Mouse (Mus musculus): ENCODE measurements around the gene Gm44790.

Gene Gm44790

DNA sequence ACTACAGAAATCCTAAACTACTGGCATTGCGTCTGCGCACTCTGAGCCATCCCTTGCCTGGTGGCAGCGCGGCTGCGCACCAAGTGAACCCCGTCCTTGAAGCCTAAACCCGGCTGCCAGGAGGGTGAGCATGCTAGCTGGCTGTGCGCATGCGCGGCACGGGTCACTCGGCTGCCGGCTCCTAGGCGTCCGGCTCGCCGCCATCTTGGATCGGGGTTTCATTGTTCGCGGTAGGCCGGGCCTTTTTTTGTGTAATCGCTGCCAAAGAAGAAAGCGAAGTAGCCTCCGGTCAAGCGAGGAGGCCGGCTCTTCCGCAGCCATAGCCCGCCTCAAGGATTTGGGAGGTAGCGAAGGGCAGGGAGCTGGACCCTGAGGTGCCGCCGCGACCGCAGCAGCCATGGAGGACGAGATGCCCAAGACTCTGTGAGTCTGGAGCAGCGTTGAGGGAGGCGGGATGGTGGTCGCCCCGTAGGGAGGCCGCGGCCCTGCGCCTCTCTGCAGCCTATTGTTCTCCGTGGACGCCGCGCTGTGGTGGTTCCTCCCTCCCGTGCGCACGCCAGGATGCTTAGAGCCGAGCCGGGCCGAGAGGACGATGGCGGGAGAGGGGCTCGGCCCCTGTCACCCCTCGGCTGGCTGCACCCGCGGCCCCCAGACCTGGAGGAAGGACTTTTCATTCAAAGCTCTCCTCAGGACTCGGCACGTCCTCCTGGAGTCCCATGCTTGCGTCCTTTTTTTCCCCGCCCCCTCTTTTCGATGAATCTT, 22.2 kb upstream of the Gm44790 start, which contains the start of gene Tia1:
Tia1 (plus strand) TSS at position 120 of the 762 bp plus-strand sequence.
- peak; percentile 90 for DNase-seq (ENCODE audit: extremely low read depth, low read depth)

DNA sequence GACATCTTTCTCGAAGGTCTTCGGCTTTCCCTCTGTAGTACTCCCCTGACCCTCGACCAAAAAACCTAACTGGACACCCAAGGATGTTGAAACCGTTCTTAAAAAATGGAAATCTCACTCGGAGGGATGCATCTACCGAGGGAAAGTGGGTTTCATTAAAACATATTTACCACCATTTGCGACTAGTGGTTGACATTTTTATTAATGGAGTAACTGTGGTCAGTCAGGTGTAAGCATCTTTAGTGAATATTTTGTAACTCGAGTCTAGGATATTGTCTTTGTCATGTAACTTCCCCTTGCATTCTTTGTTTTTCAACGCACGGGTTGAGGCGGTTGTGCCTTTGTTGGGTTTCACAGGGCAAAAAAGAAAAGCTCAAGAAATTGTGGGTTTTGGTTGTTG, 21.5 kb upstream of the Gm44790 start:
- DNase-seq (ENCODE audit: extremely low read depth, low read depth), result no peak

DNA sequence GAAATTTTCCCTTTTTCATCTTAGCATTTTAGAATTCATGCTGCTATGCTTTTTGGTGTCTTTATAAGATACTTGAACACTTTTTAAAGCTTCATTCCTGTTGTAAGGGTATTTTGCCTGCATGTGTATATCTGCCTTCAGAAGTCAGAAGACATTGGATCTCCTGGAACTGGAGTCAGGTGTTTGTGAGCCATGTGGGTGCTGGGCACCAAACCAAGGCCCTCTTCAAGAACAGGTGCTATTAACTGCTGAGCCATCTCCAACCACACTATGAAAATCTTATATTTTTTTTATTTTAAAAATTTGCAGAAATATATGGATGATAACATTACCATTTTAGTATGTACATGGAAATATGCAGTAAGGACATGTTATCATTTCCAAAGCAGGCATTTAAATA, 20.2 kb upstream of the Gm44790 start:
- DNase-seq (ENCODE audit: extremely low read depth, low read depth), result no peak

DNA sequence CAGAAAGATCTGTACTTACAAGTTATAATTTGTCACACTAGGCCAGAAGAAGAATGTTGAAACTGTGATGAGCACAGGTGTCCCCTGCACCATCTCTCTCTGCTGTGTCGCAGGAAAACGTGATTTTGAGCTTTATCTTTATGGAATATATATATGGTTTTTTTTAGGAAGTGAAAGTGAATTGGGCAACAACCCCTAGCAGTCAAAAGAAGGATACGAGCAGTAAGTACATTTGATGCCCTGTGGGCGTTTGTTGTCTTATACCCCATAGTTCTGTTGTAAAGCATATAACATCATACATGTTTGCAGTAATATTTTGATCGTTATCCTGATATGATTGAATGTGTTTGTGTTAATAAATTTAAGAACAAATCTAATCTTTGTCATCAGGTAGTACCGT, 7.7 kb upstream of the Gm44790 start:
- DNase-seq (ENCODE audit: extremely low read depth, low read depth), result no peak

DNA sequence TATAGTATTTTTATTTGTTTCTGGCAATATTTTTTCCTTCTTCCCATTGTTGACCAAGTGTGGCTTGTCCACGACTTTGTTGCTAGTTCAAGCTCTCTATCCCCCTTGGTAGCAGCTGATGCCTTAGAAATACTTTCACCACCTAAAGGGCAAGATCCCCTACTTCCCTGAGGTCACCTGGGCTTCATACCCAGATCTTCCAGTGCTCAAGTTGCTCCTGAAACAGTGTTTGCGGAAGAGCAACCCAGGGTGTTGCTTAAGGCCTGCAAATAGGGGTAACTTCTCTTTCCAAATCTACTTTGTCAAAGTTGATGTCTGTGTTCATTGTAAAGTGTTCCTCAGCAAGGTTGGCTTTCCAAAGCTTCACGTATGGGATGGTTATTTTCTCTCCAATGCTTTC, 7.2 kb upstream of the Gm44790 start:
- DNase-seq (ENCODE audit: extremely low read depth, low read depth), result no peak

DNA sequence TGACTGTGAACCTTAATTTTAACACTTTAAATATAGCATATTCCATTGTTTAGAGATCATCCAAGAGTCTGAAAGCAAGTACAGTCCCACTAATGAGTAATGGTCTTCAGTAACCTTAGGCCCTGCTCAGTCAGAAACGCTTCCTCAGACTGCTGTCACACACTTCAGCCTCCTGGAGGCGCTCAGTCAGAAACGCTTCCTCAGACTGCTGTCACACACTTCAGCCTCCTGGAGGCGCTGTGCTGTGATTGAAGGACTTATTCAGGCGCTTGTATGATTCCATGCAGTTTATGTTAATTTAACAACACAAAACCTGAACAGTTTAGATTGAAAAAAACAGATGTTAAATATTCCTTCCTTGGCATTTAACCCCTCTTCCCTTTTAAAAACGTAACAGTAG, 6.0 kb upstream of the Gm44790 start:
- DNase-seq (ENCODE audit: extremely low read depth, low read depth), result peak; percentile 32

DNA sequence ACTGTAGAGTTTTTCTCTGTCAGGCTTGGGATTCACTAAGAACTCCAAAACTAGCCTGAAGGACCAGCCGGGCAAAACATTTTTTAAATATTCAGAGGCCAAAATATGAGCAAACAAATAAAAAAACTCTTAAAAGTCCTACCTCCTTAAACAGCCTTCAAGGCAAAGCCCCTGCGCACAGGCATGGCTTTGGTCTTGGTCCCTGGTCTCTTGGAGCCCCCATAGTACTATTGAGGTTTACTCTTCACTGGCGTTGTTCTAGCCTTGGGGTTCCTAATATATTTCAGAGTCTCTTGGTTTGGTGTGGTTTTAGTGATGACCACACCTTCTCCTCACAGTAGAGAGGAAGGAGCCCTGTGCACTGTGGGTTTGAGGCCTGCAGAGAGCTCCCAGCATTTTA, 5.1 kb downstream of the Gm44790 start:
- DNase-seq (ENCODE audit: extremely low read depth, low read depth), result no peak

DNA sequence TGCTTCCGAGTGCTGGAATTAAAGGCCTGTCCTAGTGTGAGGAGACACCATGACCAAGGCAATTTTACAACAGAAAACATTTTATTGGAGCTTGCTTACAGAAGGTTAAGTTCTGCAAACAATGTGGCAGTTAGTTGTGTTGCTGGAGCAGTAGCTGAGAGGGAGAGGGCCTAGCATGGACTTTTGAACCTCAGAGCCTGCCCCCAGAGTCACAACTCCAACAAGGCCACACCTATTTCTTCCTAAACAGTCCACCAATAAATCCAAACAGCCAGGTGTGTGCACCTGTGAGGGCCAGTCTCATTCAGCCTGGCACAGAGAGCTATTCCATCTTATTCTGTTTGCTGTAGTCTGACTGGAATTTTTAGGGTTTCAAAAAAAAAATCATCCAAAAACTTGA, 7.2 kb downstream of the Gm44790 start:
- DNase-seq (ENCODE audit: extremely low read depth, low read depth), result no peak

DNA sequence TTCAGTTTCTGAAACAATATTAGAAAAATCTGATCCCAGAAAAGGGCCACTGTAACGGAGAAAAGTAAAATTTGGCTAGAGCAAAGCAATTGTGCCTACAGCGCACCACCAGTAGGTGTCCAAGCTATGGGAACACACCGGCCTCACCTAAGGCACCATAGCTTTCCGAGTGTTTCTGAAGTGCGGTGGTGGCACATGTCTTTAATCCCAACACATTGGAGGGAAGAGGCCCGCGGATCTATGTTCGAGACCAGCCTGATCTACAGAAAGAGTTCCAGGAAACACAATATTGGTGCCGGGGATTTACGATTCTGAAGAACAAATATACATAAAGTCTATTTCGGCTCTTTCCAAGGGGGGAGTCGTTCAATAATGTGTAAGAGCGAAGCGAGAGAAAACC, 11.3 kb downstream of the Gm44790 start:
- peak; percentile 24 for DNase-seq (ENCODE audit: extremely low read depth, low read depth)

DNA sequence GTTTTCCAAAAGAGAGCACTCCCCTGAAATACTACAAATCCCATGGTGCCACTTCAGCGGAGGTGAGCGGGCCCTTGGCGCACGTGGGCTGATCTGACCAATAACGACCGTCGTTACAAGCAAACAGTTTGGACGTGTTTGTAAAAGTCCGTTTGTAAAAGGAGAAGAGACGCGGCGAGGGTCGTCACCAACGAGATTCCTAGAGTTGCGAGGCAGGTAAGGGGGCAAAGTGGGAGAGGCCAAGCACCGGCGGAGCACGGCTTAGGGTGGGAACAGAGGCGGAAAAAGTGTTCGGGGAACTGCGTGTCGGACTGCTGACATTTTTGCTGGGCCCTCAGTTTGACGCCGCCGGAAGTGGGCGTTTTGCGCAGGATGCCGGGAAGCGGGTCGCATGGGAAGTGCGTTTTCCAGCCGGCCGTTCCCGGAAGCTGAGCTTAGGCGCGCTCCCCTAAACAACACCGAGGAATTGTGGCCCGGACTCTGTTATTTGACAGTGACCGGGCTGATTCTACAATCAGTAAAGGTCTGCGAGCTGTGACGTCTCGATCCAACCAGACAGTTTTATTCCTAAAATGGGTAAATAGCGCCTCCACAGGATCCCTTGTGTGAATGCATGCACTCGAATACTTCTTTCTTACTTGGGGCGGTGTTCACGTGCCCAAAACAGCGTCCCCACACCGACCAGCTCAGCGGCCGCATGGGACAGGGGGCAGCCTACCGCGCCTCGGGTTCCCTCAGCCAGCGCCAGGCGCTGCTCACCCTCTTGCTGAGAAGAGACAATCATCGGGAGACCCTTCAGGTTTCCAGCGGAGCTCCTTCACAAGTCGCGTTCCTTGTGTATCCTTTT, 12.0 kb downstream of the Gm44790 start, which contains the start of gene C87436:
C87436 (plus strand) TSS at position 103 of the 847 bp plus-strand sequence.
- peak; percentile 93 for DNase-seq (ENCODE audit: extremely low read depth, low read depth)

DNA sequence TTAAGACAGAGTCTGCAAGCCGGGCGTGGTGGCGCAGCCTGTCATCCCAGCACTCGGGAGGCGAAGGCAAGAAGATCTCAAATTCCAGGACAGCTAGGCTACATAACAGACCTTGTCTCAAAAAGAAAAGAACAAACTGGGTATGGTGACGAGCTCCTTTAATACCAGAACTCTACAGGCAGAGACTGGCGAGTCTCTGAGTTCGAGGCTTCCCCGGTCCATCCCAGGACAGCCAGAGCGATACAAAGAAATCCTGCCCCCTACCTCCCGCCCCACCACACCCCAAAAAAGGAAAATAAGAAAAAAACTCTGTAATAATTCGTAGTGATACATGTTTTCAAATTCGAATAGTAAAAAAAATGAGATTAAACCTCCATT, 12.7 kb downstream of the Gm44790 start:
- peak; percentile 13 for DNase-seq (ENCODE audit: extremely low read depth, low read depth)

DNA sequence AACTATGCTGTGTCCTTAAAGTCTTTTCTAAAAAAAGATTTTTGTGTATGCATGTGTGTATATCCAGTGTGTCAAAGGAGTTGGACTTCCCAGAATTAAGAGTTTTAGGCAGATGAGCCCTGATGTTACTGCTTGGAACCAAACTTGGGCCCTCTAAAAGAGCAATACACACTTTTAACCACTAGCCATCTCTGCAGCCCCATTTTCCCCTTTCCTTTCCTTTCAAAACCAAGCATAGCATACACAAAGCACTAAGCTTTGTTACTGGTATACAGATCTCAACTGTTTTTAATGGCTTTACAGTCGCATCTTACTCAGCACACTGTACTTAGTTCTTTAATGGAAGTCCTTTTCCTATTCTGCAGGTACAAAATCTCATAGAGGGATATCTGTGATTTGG, 13.1 kb downstream of the Gm44790 start:
- peak; percentile 7 for DNase-seq (ENCODE audit: extremely low read depth, low read depth)

DNA sequence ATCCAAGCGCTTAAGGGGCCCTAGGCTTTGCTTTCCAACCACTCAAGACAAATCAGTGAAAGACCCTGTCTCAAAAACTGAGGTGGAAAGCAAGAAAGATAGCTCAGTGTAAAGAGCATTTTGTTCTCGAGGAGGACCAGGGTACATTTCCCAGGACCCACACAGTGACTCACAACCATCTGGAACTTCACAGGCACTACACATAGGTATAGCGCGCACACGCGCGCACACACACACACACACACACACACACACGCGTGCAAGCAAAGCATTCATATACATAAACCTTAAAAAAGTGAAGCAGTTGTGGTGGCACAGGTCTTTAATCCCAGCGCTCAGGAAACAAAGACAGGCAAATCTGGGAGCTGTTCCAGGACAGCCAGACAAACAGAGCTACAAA, 15.1 kb downstream of the Gm44790 start:
- DNase-seq (ENCODE audit: extremely low read depth, low read depth), result no peak

DNA sequence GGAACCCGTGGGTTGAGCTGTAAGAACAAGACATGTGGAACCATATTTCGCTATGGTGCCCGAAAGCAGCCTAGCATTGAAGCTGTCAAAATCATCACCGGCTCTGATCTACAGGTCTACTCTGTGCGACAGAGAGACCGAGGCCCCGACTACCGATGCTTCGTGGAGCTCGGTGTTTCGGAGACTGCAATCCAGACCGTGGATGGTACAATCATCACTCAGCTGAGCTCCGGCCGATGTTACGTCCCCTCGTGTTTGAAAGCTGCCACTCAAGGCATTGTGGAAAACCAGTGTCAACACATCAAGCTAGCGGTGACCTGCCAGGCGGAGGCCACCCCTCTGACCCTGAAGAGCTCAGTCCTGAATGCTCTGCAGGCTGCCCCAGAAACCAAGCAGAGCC, 19.1 kb downstream of the Gm44790 start:
- no peak for DNase-seq (ENCODE audit: extremely low read depth, low read depth)

DNA sequence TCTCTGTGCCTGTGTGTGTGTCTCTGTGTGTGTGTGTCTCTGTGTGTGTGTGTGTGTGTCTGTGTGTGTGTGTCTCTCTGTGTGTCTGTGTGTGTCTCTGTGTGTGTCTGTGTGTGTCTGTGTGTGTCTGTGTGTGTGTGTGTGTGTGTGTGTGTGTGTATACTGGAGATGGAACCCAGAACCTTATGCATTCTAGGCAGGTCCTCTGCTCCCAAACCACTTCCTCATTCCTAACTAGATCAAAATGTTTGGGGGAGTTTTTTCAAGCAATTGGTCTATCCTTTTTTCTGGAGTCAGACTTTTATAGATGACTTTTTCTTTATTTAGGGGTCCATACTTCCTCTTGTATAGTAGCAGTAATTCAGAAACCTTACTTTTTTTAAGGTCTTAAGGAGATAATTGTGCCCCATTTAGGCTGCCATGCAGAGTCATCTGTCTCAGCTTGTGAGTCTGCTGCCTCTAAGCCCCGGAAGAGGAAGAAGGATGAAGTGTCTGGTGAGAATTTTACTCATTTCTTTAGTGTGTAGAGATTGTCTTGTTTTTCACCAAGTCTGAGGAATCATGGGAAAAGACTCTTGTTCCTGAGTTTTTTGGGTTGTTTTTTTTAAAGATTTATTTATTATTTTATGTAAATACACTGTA, 20.6 kb downstream of the Gm44790 start:
- peak; percentile 62 for DNase-seq (ENCODE audit: extremely low read depth, low read depth)

DNA sequence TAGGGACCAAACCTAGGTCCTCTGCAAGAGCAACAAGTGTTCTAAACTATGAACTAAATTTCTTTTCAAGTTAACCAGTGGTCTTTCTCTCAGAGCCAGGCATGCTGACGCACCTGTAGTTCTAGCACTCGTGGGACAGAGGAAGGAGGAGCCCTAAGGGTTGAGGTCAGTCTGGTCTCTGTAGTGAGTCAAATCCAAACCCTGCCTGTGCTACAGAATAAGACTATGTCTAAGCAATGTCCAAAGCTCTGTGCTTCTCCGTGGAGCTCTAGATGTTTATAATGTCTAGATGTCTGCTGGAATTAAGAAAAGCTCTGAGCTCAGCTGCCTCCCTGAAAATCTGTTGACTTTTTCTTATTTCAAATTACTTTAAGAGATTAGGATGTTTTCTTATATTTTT, 30.3 kb downstream of the Gm44790 start:
- DNase-seq (ENCODE audit: extremely low read depth, low read depth), result no peak

DNA sequence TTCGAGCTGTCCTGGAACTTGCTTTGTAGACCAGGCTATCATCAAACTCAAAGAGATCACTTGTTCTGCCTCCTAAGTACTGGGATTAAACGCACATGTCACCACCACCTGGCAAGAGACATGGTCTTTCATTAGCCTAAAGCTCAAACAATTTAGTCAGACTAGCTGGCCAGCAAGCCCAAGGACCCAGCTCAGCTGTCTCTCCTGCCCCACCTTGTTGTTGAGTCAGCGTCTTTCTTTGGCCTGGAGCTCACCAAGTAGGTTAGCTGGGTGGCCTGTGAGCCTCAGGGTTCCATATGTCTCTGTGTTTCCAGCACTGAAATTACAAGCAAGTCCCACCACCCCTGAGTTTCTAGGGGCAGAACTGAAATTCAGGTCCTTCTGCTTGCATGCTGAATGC, 36.6 kb downstream of the Gm44790 start:
- DNase-seq (ENCODE audit: extremely low read depth, low read depth), result no peak

DNA sequence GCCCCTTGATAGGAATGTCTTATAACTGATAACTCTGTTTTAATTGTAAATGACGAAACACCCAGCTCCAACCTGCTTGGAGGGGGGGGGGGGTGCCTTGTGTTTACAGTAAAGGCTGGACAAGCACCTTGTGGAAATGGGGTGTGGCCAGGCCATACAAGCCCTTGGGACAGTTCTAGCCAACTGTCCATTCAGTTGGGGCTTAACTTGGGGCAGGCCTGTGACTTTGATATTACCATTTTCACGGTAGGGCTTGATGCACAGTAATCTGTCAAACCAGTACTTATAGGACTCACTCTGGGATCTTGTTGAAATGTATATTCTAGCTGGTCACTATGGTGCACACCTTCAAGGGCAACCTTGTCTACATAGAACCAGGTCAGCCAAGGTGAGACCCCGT, 44.9 kb downstream of the Gm44790 start:
- no peak for DNase-seq (ENCODE audit: extremely low read depth, low read depth)

DNA sequence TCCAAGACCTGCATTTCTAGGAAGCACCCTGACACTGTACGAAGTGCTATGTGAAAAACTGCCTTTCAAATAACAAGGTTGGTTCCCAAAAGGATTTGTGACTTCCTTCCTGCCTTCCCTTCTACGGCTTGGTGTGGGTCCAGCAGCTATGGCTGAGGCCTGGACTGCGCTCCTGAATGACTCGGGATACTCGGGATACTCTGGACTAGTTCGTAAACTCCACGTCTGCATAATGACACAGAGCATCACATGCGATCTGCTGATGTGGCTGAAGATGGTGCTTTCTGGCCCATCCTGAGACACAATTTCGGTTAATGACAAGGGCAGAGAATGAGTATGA, 45.3 kb downstream of the Gm44790 start:
- no peak for DNase-seq (ENCODE audit: extremely low read depth, low read depth)

DNA sequence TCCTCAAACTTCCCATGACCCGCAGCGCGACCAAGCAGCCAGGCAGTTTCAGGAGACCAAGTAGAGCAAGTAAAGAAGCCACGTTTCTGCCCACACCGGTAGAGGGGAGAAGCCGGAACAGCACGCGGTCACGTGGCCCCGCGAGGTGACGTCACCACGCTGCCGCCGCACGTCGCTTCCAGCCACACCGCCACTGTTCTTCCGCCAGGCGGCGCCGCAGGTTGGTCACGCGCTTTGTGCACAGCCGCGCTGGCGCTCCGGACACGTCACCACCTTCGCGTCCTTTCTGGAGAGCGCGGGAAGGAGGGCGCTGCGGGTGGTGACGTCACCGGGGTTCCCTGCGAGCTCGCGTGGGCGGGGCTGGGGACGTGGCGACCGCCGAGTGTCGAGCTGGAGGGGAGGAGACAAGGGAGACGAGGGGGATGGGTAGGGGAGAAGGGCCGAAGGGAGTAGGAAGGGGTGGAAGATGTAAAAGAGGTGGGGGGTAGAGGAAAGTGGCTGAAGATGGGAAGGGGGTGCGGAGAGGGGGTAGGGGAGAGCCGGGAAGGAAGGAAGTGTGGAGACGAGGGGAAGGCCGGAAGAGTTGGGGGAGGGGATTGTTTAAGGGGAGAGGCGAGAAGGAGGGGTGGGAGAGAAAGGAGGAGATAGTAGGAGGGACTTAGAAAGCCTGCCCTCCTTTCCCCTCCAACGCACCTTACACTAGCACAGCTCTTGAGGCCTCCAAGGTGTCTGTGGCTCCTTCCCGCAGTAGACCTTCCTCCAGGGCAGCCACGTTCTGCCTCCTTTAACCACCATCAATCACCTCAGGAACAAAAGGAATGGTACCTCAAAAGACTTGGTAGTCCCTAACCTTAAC, 45.9 kb downstream of the Gm44790 start:
- DNase-seq (ENCODE audit: extremely low read depth, low read depth), result peak; percentile 83

DNA sequence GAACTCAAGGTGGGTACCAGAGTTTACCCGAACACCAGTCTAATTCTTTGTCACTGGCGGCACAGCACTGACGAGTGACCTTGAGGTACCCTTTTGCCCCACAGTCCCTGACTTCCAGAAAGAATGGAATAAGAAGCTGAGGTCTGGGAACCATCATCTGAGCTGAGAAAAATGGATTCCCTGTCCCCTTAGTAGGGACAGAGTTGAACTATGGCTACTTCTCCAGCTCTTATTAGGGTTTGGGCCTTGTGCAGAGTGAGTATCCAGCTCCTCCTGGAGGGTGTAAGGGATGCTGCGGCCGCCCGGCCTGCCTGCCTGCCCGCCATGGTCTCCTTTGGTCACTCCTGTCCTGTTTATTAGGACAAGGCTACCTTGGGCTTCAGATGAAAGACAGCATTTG, 46.6 kb downstream of the Gm44790 start:
- DNase-seq (ENCODE audit: extremely low read depth, low read depth), result peak; percentile 20
